Mouse (Mus musculus): ENCODE results near the gene G3bp2.
A peak's percentile ranks its signal among the peaks of the same experiment; 100 is the strongest.
"Not testable (repeated sequence)": the region's sequence is repeated elsewhere in the genome, so short reads cannot be mapped to it uniquely, and the experiment has no call there.

Gene G3bp2

GRCm38 (mm10) chr5:92083417-92084038, at the start of gene G3bp2:
Gene G3bp2, minus strand, starts transcription at chr5:92083719.
- peak; percentile 85 for DNase-seq (ENCODE audit: low spot score)

DNA sequence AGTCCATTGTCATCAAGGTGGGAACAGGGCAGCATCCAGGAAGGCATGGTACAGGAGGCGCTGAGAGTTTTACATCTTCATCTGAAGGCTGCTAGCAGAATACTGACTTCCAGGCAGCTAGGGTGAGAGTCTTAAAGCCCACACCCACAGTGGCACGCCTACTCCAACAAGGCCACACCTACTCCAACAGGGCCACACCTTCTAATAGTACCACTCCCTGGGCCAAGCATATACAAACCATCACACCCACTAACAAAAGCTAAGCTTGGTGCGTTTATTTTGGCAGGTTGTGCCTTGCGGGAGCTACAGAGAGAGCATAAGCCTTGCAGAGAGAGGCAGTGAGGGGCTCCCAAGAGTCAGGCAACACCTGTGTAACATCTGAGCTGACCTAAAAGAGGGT, 49.5 kb upstream of the G3bp2 start:
- DNase-seq (ENCODE audit: low spot score), result not testable (repeated sequence)

DNA sequence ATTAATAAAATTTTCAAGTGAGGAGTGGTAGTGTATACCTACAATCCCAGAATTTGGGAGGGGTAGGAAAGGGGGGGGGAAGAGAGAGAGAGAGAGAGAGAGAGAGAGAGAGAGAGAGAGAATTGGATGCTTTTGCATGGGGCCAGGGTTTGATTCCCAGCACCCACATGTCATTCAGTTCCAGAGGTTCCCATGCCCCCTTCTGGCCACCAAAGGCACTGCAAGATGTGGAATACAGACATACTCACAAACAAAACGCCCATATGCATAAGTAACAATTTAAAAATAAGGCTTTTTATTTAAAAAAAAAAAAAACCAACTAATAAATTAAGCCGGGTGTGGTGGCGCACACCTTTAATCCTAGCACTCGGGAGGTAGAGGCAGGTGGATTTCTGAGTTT, 48.6 kb upstream of the G3bp2 start:
- no peak for DNase-seq (ENCODE audit: low spot score)

DNA sequence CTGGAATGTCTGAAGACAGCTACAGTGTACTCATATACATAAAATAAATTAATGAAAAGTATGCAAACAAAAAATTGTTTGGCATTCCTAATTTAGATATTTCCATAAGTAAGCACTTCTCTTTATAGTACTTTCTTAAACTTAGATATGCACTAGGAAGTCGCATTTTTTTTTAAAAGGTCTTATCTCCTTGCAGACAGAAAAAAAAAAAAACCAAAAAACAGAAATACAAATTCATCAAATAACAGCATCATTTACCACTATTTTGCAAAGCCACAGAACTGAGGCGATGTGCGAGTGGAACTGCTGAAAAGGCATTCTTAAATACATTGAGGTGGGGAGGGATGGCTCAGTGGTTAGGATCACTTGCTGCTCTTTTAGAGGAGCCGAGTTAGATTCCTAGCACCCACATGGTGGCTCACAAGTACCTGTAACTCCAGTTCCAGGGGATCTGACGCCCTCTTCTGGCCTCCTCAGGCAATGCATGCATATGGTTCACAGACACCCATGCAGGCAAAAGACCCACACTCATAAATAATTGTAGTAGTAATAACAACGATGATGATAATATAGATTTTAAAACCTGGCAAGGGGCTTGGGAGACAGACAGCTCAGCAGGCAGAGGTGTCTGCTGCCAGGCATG, 46.6 kb upstream of the G3bp2 start:
- no peak for DNase-seq (ENCODE audit: low spot score)

- no peak for DNase-seq (ENCODE audit: low spot score)
These were observed 45.8 kb upstream of the G3bp2 start for GRCm38 (mm10) chr5:92129321-92129768.

- DNase-seq (ENCODE audit: low spot score), result no peak
These were observed 45.1 kb upstream of the G3bp2 start for GRCm38 (mm10) chr5:92128570-92128969.

- no peak for DNase-seq (ENCODE audit: low spot score)
These were observed 44.2 kb upstream of the G3bp2 start for GRCm38 (mm10) chr5:92127751-92128150.

- no peak for DNase-seq (ENCODE audit: low spot score)
These were observed 43.7 kb upstream of the G3bp2 start for GRCm38 (mm10) chr5:92127141-92127625.

GRCm38 (mm10) chr5:92125446-92125845, 41.9 kb upstream of the G3bp2 start:
- no peak for DNase-seq (ENCODE audit: low spot score)

DNA sequence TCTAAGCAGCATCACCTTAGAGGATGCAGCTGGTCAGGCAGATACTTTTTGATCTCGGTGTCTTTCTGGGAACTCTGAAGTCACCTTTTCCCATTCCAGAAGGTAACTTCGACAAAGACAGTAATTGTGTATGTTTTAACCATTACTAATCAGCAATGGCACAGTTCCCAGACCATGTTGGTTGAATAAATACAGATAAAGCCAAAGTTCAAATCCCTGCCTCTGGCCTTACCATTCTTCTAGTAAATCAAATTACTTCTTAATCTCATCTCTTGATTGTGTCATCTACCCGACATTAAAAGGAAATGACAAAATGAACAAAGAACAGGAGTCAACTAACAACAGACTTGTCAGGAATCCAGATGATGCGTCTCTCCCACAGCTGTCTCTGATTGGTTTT, 38.1 kb upstream of the G3bp2 start:
- DNase-seq (ENCODE audit: low spot score), result no peak

GRCm38 (mm10) chr5:92117823-92118403, 34.4 kb upstream of the G3bp2 start:
- DNase-seq (ENCODE audit: low spot score), result peak; percentile 60

GRCm38 (mm10) chr5:92114939-92115338, 31.4 kb upstream of the G3bp2 start:
- no peak for DNase-seq (ENCODE audit: low spot score)

- DNase-seq (ENCODE audit: low spot score), result no peak
These were observed 30.7 kb upstream of the G3bp2 start for GRCm38 (mm10) chr5:92114223-92114622.

- DNase-seq (ENCODE audit: low spot score), result no peak
These were observed 30.0 kb upstream of the G3bp2 start for GRCm38 (mm10) chr5:92113484-92113883.

DNA sequence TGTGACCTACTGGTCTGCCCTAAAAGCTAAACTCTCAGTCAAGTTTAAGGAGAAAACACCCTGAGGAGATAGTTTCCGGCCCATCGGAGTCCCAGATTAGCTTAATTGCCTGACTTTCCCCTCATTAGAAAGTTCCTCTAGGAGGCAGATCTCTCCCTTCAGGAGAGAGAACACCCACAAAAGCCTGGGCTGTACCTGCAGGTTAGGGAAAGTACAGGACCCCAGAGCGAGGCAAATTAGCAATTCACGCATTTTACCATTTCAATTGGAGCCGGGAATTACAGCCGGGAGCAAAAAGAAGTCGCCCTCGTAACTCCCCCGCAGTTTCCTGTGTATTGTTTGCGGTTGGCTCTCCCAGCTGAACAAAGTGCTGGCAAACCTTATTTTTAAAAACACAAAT, 29.1 kb upstream of the G3bp2 start:
- no peak for DNase-seq (ENCODE audit: low spot score)

DNA sequence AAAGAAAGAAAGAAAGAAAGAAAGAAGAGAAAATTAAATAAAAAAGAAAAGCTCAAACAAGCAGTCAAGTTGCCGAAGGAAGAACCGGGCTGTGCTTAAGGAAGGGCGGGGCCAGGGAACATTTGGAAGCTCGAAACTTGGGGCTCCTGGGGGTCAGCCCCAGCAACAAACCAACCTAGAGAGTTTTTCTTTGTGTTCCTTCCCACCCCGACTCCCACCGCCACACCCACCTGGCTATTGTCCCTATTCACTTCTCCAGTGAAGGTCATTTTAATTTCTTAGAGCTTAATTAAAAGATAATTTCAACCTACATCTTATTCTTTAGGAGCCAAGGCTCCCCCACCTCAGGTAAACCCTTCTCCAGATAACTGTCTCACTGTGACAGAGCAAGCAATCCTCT, 28.7 kb upstream of the G3bp2 start:
- no peak for DNase-seq (ENCODE audit: low spot score)

DNA sequence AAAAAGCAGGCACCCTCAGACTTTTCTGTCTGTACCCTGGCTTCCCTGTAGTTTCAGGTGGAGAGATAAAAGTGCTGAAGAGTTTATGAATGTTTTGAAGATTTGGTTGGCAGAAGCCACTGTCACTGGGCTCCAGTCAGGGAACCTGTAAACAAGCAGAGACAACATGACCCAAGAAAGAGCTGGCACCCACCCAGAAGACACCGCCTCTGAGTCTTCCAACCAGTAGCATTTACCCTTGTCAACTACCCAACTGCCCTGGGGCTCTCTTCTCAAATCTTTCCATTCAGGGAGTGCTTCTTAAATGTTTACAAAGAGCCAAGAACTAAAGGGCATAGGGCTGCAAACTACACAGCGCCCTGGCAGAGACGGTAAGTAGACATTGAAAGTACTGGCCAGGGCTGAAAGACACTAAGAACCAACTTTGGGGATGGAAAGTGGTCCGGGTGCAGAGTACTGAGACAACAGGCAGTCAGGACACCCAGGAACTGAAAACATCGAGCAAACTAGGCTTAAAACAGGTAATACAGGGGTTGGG, 27.4 kb upstream of the G3bp2 start:
- DNase-seq (ENCODE audit: low spot score), result no peak

DNA sequence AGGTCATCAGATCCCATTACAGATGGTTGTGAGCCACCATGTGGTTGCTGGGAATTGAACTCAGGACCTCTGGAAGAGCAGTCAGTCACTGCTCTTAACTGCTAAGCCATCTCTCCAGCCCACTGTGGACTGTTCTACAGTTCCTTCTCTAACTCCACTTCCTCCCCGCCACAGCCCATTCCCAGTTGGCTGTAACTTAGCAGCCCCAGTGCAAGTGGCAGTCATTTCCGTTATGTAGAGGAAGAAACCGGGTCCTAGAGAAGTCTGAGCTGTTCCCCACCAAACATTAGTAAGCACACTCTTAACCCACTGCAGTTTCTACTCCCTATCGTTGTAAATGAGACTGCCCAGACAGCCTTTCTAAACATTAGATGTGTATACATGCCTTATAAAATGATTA, 23.8 kb upstream of the G3bp2 start:
- DNase-seq (ENCODE audit: low spot score), result no peak

DNA sequence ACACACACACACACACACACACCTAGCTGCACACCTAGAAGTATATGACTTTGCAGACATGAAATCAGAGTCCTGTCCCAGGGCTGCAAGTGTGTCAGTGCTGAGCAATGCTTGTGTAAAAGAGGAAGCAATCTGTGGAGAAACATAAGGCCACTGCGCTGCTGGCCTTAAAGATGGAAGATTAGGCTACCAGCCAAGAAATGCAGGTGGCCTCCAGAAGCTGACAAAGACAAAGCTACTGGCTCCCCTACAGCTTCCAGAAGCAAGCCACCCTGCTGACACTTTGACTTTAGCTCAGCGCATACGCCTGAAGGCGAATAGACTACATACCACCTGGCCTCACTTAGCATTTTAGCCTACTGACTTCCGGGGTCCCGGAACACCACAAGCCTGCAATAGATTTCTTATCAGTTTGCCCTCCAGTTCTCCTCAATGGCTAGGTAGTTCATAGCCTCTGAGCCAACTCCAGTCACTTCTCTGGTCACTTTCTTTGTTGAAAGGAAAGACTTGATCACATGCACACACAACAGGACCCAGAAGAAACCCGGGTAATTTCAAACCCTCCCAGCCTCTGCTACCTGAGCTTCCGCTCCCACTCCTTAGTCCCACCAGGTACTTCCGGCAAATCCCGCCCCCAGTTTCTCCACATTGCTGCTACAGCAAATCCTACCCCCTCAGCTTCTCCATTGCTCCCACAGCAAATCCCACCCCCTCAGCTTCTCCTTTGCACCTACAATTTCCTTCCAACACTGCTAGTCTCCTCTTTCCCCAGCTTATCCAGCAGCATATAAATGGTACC, 23.0 kb upstream of the G3bp2 start:
- DNase-seq (ENCODE audit: low spot score), result no peak

GRCm38 (mm10) chr5:92103816-92104415, 20.4 kb upstream of the G3bp2 start:
- DNase-seq (ENCODE audit: low spot score), result no peak

DNA sequence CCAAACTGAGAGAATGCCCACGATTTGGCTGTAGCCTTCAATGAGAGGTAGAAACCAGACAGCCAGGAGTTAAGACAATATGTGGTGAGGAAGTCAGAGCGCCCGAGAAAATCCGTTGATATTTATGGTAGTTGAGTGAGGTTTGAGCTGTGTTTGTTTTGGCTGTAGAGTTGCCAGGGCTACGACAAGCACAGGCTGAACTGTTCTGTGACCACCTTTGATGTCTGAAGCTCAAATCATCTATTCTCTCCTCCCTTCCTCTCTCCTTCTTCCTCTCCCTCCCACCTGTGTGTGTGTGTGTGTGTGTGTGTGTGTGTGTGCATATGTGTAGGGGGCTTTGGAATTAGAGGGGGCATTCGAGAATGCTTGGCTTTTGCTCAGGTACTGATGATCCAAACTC, 19.5 kb upstream of the G3bp2 start:
- DNase-seq (ENCODE audit: low spot score), result no peak

- no peak for DNase-seq (ENCODE audit: low spot score)
These were observed 18.1 kb upstream of the G3bp2 start for GRCm38 (mm10) chr5:92101601-92102000.

Data from layer of hippocampus, adult 9-10 months (tissue).